Mouse (Mus musculus): ENCODE data around the gene Gucy1b2.

DNA sequence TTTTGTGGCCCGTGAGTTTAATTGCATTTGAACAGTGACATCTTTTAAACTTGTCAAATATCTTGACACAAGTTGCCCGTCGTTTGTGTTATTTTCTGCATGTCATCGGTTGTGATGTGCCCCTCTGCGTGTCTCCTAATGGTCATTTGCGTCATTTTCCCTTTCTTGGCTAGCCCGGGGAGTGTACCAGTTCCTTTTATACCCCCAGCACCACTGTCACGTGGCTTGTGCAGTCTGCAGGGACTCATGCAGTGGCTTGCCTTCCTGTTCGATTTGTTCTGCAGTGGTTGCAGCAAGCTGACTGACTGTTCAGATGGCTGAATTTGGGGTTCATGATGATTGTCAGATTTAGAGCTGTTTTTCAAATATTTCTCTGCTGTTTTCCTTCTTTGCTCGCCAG lies 82.1 kb downstream of the Gucy1b2 start:
- no peak for TF ChIP-seq CEBPB (IDR thresholded peaks at IDR 0.05; ENCODE audit: insufficient read depth, poor library complexity, severe bottlenecking)
- no peak for TF ChIP-seq POLR2A (IDR thresholded peaks at IDR 0.05; ENCODE audit: insufficient read length, low read depth)
